Mouse (Mus musculus): ENCODE measurements around the gene Tapbp.

Gene Tapbp

GRCm38 (mm10) chr17:33968927-33969326 lies 53.2 kb downstream of the Tapbp start:
- peak; percentile 80 for DNase-seq (ENCODE audit: low spot score)

DNA sequence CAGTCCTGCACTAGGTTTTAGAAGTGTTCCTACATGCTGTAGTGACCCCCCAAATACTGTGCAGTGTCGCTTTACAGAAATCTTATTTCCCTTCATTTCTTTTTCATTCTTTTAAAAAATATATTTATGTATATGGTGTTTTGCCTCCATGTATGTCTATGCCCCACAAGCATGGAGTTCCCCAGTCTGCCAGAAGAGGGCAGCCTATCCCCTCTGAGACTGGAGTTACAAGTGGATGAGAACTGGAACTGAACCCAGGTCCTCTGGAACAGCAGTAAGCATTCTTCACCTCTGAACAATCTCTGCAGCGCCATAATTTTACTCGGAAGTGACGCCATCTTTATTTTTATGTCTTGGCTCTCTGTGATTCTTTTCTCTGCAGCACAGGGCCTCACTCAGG lies 53.7 kb downstream of the Tapbp start:
- no peak for DNase-seq (ENCODE audit: low spot score)

DNA sequence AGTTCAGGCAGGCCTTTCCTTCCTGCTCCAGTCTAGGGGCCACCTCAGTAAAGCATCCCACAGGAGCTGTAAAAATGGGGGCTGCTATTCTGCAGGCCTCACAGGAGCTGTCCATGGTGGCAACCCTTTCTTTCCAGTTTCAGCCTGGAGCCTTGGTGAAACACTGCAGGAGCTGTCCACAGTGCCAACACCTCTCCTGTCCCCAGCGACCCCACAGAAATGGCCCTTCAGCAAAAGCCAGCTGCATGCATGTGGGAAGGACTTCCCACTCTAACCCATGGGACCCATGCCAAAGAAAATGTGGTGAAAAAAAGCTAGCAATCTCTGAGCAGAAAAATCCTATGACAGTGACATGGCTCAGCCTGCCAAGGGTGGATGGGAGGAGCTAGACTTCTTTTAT lies 57.0 kb downstream of the Tapbp start:
- DNase-seq (ENCODE audit: low spot score): peak; percentile 71

DNA sequence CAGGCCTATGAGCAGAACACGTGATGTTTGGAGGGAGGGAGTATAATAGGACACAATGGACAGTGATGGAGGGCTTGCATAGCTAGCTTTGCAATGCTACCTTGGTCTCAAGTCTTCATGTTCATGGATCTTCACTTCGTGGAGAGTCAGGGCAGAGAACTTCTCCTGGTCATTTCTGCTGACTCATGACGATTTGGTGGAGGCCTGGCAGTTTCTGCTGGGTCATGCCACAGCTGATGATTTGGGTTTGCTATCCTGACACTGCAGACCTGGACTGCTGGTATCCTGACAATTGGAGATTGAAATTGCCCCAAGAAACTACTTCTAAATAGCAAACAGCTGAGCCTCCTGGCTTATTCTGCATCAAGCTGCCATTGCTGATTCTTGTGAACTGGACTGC lies 57.9 kb downstream of the Tapbp start:
- DNase-seq (ENCODE audit: low spot score): no peak

DNA sequence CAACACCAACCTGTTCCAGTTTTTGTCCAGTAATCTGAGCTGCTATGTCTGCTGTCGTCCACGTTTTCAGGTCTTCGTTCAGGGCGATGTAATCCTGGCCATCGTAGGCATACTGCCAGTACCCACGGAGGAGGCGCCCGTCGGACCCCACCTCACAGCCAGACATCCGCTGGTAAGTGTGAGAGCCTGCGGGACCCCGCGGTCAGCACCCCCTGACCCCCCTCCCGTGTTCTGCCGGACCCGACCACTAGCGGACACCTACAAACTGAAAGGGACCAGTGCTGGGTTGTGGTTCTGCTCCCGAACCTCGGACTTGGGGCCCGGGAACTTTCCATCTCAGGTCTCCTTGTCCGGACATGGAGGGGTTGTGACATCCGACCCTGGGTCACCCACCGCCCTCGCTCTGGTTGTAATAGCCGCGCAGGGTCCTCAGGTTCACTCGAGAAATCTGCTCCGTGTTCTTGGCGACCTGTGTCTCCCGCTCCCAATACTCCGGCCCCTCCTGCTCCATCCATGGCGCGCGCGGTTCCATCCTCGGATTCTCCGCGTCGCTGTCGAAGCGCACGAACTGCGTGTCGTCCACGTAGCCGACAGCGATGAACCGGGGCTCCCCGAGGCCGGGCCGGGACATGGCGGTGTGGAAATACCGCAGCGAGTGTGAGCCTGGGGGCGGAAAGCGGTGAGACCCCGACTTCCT lies 62.3 kb downstream of the Tapbp start:
- no peak for DNase-seq (ENCODE audit: low spot score)

DNA sequence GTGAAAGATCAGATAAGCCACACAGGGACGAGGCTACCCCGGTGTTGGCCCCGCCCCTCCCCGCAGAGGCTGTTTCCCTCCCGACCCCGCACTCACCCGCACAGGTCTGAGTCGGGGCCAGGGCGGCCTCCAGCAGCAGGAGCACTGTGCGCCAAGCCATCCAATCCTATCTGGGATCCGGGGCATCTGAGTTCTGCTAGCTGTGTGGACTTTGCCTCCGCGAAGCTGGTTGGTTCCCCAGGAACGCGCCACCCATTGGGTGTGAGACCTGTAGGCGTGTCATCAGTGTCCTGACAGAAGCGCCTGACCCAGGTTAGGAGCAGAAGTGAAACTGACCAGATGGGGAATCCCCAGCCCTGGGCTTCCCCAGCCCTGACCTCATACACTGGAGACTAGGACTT lies 62.9 kb downstream of the Tapbp start:
- DNase-seq (ENCODE audit: low spot score): no peak

Measured in adipocyte (in vitro differentiated cells).